Mouse (Mus musculus) lung, embryonic 16.5 days (tissue): ENCODE results near the gene Top3b. TPM values are rescaled to one million over a fixed set of nuclear protein-coding genes. Genes with fewer than 3 reads are reported as not detected.
"Not testable (repeated sequence)": the region's sequence is repeated elsewhere in the genome, so short reads cannot be mapped to it uniquely, and the experiment has no call there.

Experiments
- ATAC-seq: fragments of 200-750 bp; cut with Nextera tagmentation; 2 replicates; pipeline ENCODE4 v1.8.0; 2017; ENCODE audit warnings: low read depth, mild to moderate bottlenecking, moderate library complexity
- H3K27ac ChIP-seq: fragments of 300-500 bp; sonication (generic); 2 replicates; pipeline ENCODE4 v1.5.1; 2014; ENCODE audit warnings: mild to moderate bottlenecking, control low read depth, low read length
- H3K27me3 ChIP-seq: fragments of 300-500 bp; sonication (generic); 2 replicates; pipeline ENCODE4 v1.6.1; 2014; ENCODE audit warnings: low read depth, low read length, mixed read lengths; ENCODE audit not compliant: control insufficient read depth, insufficient read depth
- H3K36me3 ChIP-seq: fragments of 300-500 bp; sonication (generic); 2 replicates; pipeline ENCODE4 v1.6.1; 2014; ENCODE audit warnings: low read length; ENCODE audit not compliant: control insufficient read depth, insufficient read depth
- H3K4me1 ChIP-seq: fragments of 300-500 bp; sonication (generic); replicated peaks from 2 replicates; pipeline ENCODE4 v1.6.1; 2014; ENCODE audit warnings: low read length, mixed read lengths; ENCODE audit not compliant: control insufficient read depth, insufficient read depth
- H3K4me2 ChIP-seq: fragments of 300-500 bp; sonication (generic); 2 replicates; pipeline ENCODE4 v1.6.1; 2014; ENCODE audit warnings: low read depth, low read length, control low read depth
- H3K4me3 ChIP-seq: fragments of 300-500 bp; sonication (generic); 2 replicates; pipeline ENCODE4 v1.5.1; 2014; ENCODE audit warnings: mild to moderate bottlenecking, low read length, control low read depth
- H3K9ac ChIP-seq: fragments of 300-500 bp; sonication (generic); 2 replicates; pipeline ENCODE4 v1.6.1; 2014; ENCODE audit warnings: low read length, control low read depth
- H3K9me3 ChIP-seq: fragments of 300-500 bp; sonication (generic); 2 replicates; pipeline ENCODE4 v1.6.1; 2016; ENCODE audit warnings: low read length; ENCODE audit not compliant: control insufficient read depth
- WGBS: fragments of 180-500 bp; shearing (Covaris S2); extraction: QIAGEN DNeasy Blood & Tissue Kit; methylation state at CpG from one replicate; pipeline ENCODE4 v1.1.7; 2014; 5-methylcytosine and 5-hydroxymethylcytosine counted together
- polyA plus RNA-seq: library from polyadenylated mRNA; unstranded; fragments of >200 nt; fragmentation: Nextera tagmentation; extraction: Ambion mirVana; gene quantifications from 2 replicates; pipeline ENCODE4 v1.2.1, GENCODE M21; 2015

Gene Top3b
- polyA plus RNA-seq, 1 experiment from 2014 or later = 64.1 TPM

DNA sequence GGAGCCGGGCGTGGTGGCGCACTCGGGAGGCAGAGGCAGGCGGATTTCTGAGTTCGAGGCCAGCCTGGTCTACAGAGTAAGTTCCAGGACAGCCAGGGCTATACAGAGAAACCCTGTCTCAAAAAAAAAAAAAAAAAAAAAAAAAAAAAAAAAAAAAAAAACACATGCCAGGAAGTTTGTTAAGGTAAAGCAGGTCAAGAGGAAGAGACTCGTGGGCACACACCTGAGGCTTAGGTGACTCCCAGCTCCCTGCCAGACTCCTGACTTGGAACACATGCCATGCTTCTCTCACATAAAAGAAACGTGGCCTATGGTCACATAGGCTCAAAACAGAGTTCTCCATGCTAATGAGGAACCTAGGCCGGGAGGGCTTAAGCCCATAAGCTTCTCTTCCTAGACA, 14.5 kb upstream of the Top3b start:
- H3K4me2 ChIP-seq, H3K36me3 ChIP-seq, H3K27ac ChIP-seq, H3K4me1 ChIP-seq, H3K9ac ChIP-seq, H3K9me3 ChIP-seq, H3K27me3 ChIP-seq, H3K4me3 ChIP-seq, ATAC-seq: not testable (repeated sequence)
- WGBS = 78% methylated on average over 9 of the region's 9 CpGs

DNA sequence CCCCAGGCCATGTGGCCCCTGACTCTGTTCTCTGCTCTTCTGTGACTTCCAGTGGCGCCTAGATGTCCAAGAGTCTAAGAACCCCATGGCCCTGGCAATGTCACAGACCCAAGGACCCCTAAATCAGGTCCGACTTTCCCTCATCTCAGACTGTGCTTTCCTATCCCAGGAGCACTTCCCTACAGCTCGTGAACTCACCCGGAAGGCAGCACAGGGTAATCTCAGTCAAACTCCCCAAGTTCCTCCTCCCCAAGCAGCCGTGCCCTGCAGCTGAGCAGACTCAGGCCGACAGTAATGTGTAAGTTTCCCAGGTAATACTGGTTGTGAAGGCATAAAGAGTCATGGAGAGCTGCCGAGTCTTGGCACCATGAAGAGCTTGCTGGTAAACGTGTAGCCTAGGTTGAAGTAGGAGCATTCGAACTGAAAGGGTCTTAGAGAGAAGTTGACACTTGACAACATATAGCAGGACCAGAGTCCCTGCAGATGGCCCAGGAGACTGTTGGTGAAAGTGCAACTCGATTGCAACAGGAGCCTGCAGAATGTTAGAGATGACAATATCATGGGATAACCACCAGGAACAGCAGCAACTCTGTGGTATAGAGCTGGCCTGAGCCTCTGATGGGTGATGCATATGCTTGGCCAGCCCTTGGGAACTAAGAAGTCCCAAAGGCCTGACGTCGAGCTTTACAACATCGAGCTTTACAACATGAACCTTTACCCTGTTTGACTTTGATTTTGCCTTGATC, 13.6 kb upstream of the Top3b start:
- H3K4me3 ChIP-seq = no peak overlapping the region
- no peaks in the 10 kb centered on the region for H3K27me3 ChIP-seq
- no peak overlapping the region for H3K9ac ChIP-seq
- no peak overlapping the region for H3K27ac ChIP-seq
- H3K4me1 ChIP-seq = no peaks in the 10 kb centered on the region
- WGBS = 71% methylated on average over 13 of the region's 13 CpGs
- no peaks in the 10 kb centered on the region for H3K36me3 ChIP-seq
- no peak for ATAC-seq
- H3K4me2 ChIP-seq = no peak overlapping the region
- no peaks in the 10 kb centered on the region for H3K9me3 ChIP-seq

DNA sequence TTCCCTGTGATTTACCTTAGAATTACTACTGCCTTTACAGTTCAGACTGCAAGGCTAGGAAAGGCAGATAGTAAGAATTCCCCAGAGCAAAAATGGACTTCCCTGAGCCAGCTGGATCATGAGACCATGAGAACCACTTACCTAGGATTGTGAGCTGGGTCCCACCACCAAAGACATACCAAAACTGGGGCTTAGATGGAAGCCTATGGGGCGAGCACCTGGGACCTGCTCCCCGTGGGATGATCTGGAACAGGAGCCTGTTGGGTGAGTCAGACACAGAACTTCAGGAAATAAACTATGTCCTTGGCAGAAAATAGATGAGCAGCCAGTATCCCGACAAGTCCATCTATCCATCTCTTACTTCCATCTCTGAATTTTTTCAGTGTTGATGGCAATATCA, 8.2 kb upstream of the Top3b start:
- WGBS = 58% methylated on average over 3 of the region's 3 CpGs
- Histone ChIP-seq H3K9ac (no peak overlapping the region), H3K27me3 (no peaks in the 10 kb centered on the region), H3K27ac (no peak overlapping the region), H3K4me3 (no peak overlapping the region), H3K4me1 (0 out of 2 replicates have a peak, but pooled peaks cover 2% of the 10 kb centered on the region), H3K9me3 (no peaks in the 10 kb centered on the region), H3K36me3 (no peaks in the 10 kb centered on the region), H3K4me2 (no peak overlapping the region)
- ATAC-seq = no peak

DNA sequence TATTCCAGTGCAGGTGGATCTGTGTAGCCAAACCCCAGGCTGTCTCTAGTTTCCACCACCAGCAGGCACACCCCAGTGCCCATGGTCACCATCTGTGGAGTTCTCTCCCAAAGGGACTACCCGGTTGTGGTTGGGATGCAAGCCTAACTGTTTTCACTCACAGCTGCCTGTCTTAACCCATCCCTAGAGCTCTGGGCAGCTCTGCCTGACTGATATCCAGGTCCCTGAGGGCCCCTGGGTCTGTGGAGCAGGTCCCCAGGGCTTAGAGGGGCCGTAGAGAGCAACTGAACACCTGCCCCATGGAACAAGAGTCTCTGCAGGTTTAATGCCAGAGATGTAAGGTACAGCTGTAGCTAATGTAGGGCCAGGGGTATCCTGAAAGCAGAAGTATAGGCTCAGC, 6.6 kb upstream of the Top3b start, which contains the start of gene Igll1:
Gene Igll1, minus strand, starts transcription at position 8 of the 400 bp plus-strand sequence.
- H3K4me3 ChIP-seq = no peak within 1 kb of the TSS
- H3K4me2 ChIP-seq = no peak within 1 kb of the TSS
- no peaks in the 10 kb centered on the region for H3K9me3 ChIP-seq
- no peak within 1 kb of the TSS for H3K27ac ChIP-seq
- H3K4me1 ChIP-seq = 0 out of 2 replicates have a peak, but pooled peaks cover 2% of the 10 kb centered on the region
- WGBS = 68% methylated on average over 2 of the region's 2 CpGs
- H3K27me3 ChIP-seq = no peaks in the 10 kb centered on the region
- ATAC-seq = no peak
- no peak within 1 kb of the TSS for H3K9ac ChIP-seq
- no peaks in the 10 kb centered on the region for H3K36me3 ChIP-seq

DNA sequence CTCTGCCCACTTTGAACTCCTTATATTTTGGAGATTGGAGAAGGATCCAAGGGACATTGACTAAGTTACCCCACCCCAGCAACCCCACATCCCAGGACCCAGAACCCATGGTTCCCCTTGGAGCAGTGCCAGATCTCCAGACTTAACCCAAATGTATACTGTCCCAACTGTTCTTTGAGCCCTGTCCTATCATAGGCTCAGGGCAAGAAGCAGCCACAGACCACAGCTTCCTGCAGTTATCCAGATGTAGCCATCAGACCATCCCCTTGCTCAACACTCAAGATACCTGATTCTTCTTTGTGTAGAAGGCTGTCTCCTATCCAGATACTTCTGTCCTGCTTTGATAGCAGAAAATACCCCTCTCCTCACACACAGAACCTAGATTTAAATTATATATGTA, 5.3 kb upstream of the Top3b start:
- peaks cover 2% of the 10 kb centered on the region; the same call in 1 of the 2 replicates for H3K4me1 ChIP-seq
- no peaks in the 10 kb centered on the region for H3K36me3 ChIP-seq
- H3K4me2 ChIP-seq = no peak overlapping the region
- no peak overlapping the region for H3K9ac ChIP-seq
- no peak overlapping the region for H3K27ac ChIP-seq
- no peaks in the 10 kb centered on the region for H3K9me3 ChIP-seq
- no peak for ATAC-seq
- H3K4me3 ChIP-seq = no peak overlapping the region
- no peaks in the 10 kb centered on the region for H3K27me3 ChIP-seq

DNA sequence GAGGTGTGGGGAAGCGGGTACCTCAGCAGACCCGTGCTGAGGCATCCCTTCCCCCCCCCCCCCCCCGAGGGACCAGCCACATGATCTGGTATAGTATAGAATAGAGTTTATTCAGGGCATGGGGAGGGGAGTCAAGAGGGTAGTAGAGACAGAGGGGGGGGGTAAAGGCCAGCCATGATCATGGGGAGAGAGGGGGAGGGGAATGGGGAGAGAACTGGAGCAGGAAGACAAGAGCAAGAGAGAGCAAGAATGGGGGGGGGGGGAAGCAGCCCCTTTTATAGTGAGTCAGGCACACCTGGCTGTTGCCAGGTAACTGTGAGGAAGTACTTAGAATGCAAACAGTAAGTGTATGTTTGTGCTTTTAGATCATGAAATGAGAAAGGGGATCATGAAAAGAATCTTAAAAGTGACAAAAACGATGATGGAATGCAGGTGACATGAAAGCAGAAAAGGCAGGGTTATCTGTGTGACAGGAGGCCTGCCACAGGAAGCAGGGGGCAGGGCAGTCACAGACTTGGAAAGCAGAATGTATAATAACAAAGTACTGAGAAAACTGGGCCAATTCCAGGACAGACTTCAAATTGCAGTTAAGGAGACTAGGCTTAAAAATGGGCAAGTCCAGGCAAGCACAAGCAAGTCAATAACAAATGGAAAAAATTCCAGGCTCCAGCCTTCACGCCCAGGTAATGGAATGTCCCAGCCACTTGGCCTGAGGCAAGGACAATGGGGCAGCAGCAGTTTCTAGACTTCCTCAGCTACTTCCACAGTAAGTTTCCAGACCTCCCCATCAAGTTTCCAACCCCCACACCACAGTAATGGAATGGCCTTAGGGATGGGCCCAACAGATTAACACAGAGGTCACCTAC, 4.6 kb upstream of the Top3b start:
- no peaks in the 10 kb centered on the region for H3K9me3 ChIP-seq
- WGBS = 39% methylated on average over 5 of the region's 5 CpGs
- no peak overlapping the region for H3K4me2 ChIP-seq
- no peaks in the 10 kb centered on the region for H3K27me3 ChIP-seq
- peaks cover 2% of the 10 kb centered on the region; the same call in 1 of the 2 replicates for H3K4me1 ChIP-seq
- no peak overlapping the region for H3K4me3 ChIP-seq
- no peak overlapping the region for H3K9ac ChIP-seq
- peak overlapping the region; percentile 71 for H3K27ac ChIP-seq
- ATAC-seq = no peak
- H3K36me3 ChIP-seq = no peaks in the 10 kb centered on the region

DNA sequence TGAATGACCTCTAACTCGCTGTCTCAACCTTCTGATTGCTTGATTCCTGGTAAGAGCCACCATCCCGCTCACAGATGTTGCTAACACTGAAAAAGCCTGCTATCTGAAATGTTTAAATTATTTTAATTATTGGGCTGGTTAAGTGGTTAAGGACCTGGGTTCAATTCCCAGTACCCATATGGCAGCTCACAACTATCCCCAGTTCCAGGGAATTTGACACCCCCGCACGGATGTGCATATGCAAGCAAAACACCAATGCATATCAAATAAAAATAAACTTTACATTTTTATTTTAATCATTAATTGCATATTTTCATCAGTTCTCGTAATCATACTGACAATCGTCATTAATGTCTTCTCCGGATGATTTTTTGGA, 307 bp upstream of the Top3b start:
- Histone ChIP-seq H3K9ac (peak overlapping the region; percentile 93), H3K9me3 (no peaks in the 10 kb centered on the region), H3K4me3 (peak overlapping the region; percentile 85), H3K36me3 (no peaks in the 10 kb centered on the region; the same call in 1 of the 2 replicates), H3K27ac (peak overlapping the region; percentile 98), H3K4me1 (peaks cover 7% of the 10 kb centered on the region), H3K4me2 (peak overlapping the region; percentile 75), H3K27me3 (no peaks in the 10 kb centered on the region)
- WGBS = 30% methylated on average over 7 of the region's 7 CpGs
- ATAC-seq = peak; percentile 19

DNA sequence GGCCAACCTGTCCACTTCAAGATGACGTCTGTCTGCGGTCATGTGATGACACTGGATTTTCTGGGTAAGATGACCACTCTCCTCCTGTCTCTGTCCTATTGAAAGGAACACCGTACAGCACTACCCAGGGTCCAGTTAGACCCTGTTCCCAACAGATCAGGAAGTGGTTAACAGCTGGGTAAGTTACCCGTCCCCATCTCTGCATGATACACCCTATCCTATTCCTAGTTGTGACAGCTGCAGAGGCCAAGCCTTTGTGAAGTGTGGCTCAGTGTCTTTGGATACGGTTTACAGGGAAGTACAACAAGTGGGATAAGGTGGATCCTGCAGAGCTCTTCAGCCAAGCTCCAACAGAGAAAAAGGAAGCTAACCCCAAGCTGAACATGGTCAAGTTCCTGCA, 8.5 kb downstream of the Top3b start:
- Histone ChIP-seq H3K27me3 (no peaks in the 10 kb centered on the region), H3K9me3 (0 out of 2 replicates have a peak, but pooled peaks cover 4% of the 10 kb centered on the region), H3K27ac (no peak overlapping the region), H3K4me1 (no peaks in the 10 kb centered on the region), H3K4me2 (no peak overlapping the region), H3K4me3 (no peak overlapping the region), H3K9ac (no peak overlapping the region), H3K36me3 (peaks cover 57% of the 10 kb centered on the region)
- no peak for ATAC-seq
- 87% methylated on average over 5 of the region's 5 CpGs for WGBS

DNA sequence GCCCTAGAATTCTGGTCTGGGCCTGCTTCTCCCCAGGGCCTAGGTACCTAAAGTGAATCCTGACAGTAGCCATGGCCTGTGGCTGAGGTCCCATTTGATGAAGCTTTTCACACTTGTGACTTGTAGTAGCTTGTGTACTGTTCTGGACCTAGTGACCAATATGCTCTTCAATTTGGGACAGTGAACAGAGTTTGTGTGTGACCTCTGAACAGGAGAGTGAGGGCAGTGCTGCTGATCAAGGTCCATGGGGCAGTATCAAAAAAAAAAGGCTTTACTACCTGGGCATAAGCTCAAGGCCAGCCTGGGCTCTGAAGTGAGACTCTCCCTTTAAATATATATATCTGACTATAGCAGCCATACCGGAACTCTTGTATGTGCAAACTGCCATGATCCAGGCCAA, 17.8 kb downstream of the Top3b start:
- Histone ChIP-seq H3K27me3 (no peaks in the 10 kb centered on the region), H3K9me3 (no peaks in the 10 kb centered on the region), H3K4me2 (no peak overlapping the region), H3K36me3 (peaks cover 61% of the 10 kb centered on the region), H3K4me3 (no peak overlapping the region), H3K4me1 (no peaks in the 10 kb centered on the region), H3K27ac (no peak overlapping the region), H3K9ac (no peak overlapping the region)
- no peak for ATAC-seq
- 100% methylated on average over 1 of the region's 1 CpGs for WGBS
